Mouse (Mus musculus) liver, postnatal 0 days (tissue): ENCODE results near the gene Anxa11. TPM values are rescaled to one million over a fixed set of nuclear protein-coding genes. Genes with fewer than 3 reads are reported as not detected.

Experiments used
- ATAC-seq: fragments of 200-750 bp; cut with Nextera tagmentation; 2 replicates; pipeline ENCODE4 v1.8.0; 2017; ENCODE audit warnings: mild to moderate bottlenecking, moderate library complexity
- DNase-seq: peaks from one replicate; pipeline ENCODE4 v3.0.0-alpha.2; 2016
- H3K27ac ChIP-seq: fragments of 300-500 bp; sonication (generic); 2 replicates; pipeline ENCODE4 v1.5.1; 2014; ENCODE audit warnings: antibody characterized with exemption, moderate library complexity, mild to moderate bottlenecking, low read depth
- H3K27me3 ChIP-seq: fragments of 300-500 bp; sonication (generic); 2 replicates; pipeline ENCODE4 v1.6.1; 2014; ENCODE audit warnings: low read length, control low read depth, mixed read lengths; ENCODE audit not compliant: insufficient read depth
- H3K36me3 ChIP-seq: fragments of 300-500 bp; sonication (generic); replicated peaks from 2 replicates; pipeline ENCODE4 v1.6.1; 2014; ENCODE audit warnings: mild to moderate bottlenecking, control low read depth, low read length, moderate library complexity, mixed read lengths; ENCODE audit not compliant: insufficient read depth
- H3K4me1 ChIP-seq: fragments of 300-500 bp; sonication (generic); 2 replicates; pipeline ENCODE4 v1.6.1; 2014; ENCODE audit warnings: antibody characterized with exemption, mild to moderate bottlenecking, control low read depth; ENCODE audit not compliant: insufficient read depth
- H3K4me2 ChIP-seq: fragments of 300-500 bp; sonication (generic); 2 replicates; pipeline ENCODE4 v1.6.1; 2014; ENCODE audit warnings: low read depth, mild to moderate bottlenecking, low read length, moderate library complexity, mixed read lengths
- H3K4me3 ChIP-seq: fragments of 300-500 bp; sonication (generic); 2 replicates; pipeline ENCODE4 v1.5.1; 2014; ENCODE audit warnings: low read depth, low read length
- H3K9ac ChIP-seq: fragments of 300-500 bp; sonication (generic); replicated peaks from 2 replicates; pipeline ENCODE4 v1.6.1; 2014; ENCODE audit warnings: mild to moderate bottlenecking, moderate library complexity
- H3K9me3 ChIP-seq: fragments of 300-500 bp; sonication (generic); 2 replicates; pipeline ENCODE4 v1.6.1; 2016; ENCODE audit warnings: mild to moderate bottlenecking, control low read depth, low read length, mixed read lengths
- CTCF ChIP-seq: sonication (generic); IDR thresholded peaks from 2 replicates; pipeline ENCODE4 v1.5.1; 2016; ENCODE audit warnings: antibody characterized with exemption, low read depth
- EP300 ChIP-seq: IDR thresholded peaks from 2 replicates; pipeline ENCODE4 v1.6.1; 2016; ENCODE audit warnings: antibody characterized with exemption, low read depth, mild to moderate bottlenecking
- WGBS: fragments of 180-500 bp; shearing (Covaris S2); extraction: QIAGEN DNeasy Blood & Tissue Kit; methylation state at CpG from one replicate; pipeline ENCODE4 v1.1.7; 2014; ENCODE audit not compliant: insufficient replicate concordance; 5-methylcytosine and 5-hydroxymethylcytosine counted together
- polyA plus RNA-seq: library from polyadenylated mRNA; unstranded; fragments of >200 nt; fragmentation: Nextera tagmentation; extraction: Ambion mirVana; gene quantifications from 2 replicates; pipeline ENCODE4 v1.2.1, GENCODE M21; 2015

Gene Anxa11
- polyA plus RNA-seq, 1 experiment from 2014 or later = 13.1 TPM

DNA sequence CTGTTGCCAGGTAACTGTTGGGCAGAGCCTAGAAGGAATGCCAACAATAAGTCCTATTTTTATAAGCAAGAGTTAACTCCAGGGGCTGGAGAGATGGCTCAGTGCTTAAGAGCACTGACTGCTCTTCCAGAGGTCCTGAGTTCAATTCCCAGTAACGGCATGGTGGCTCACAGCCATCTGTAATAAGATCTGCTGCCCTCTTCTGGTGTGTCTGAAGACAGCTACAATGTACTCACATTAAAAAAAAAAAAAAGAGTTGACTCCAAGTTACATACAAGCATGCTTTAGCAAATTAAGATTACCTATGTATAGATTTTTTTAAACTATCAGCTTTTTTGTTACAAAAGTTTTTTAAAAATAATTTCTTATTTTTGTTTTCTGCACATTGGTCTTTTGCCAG is 19.4 kb upstream of the Anxa11 start:
- WGBS = 52% methylated on average over 1 of the region's 1 CpGs
- no peak overlapping the region for H3K9ac ChIP-seq
- no peaks in the 10 kb centered on the region for H3K9me3 ChIP-seq
- no peaks in the 10 kb centered on the region for H3K36me3 ChIP-seq
- ATAC-seq (no peak), DNase-seq (no peak)
- no peak overlapping the region for H3K27ac ChIP-seq
- H3K4me1 ChIP-seq = no peaks in the 10 kb centered on the region
- H3K4me2 ChIP-seq = no peak overlapping the region
- no peak overlapping the region for H3K4me3 ChIP-seq
- TF ChIP-seq EP300 (no peak), CTCF (no peak)
- no peaks in the 10 kb centered on the region; the same call in 1 of the 2 replicates for H3K27me3 ChIP-seq

GRCm38 (mm10) chr14:25824995-25825394 is 17.0 kb upstream of the Anxa11 start:
- no peak overlapping the region for H3K9ac ChIP-seq
- H3K27ac ChIP-seq = no peak overlapping the region
- H3K4me2 ChIP-seq = no peak overlapping the region
- DNase-seq (no peak), ATAC-seq (no peak)
- H3K4me3 ChIP-seq = no peak overlapping the region
- H3K36me3 ChIP-seq = no peaks in the 10 kb centered on the region
- H3K27me3 ChIP-seq = no peaks in the 10 kb centered on the region; the same call in 1 of the 2 replicates
- no peaks in the 10 kb centered on the region for H3K4me1 ChIP-seq
- TF ChIP-seq EP300 (no peak), CTCF (no peak)
- WGBS = 59% methylated on average over 5 of the region's 5 CpGs
- H3K9me3 ChIP-seq = no peaks in the 10 kb centered on the region

DNA sequence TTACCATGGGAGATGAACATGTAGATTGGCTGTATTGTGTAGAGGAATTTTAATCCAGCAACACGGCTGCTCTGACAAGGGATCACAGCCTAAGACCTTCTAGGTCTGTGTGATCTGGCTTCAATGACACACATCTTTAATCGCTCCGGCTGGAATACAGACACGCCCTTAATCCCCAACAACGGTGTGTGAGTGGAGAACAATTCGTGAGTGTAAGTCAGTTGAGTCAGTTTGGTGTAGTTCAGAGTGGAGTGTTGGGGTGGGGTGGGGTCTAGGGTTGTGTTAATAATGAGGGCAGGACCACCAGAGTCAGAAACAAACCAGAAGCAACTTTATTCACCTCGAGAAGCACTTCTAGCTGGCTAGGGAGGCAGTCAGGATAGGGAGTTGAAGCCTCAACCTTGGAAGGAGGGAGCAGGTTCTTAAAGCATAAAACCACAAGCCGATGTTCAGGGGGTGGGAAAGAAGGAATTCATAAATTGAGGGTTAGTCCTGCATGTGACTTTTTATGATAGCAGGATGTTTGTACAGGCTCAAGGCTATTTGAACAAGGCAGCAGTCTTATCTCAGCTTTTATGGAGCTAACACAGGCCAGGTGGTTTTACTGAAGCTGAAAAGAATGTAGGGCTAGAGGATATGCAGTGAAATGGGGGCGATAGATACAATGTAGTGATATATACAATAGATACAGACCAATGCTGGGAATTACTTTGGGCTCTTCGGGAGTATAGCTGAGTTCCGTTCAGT is 15.9 kb upstream of the Anxa11 start:
- no peak for DNase-seq
- TF ChIP-seq EP300 = no peak
- TF ChIP-seq CTCF = no peak
- Histone ChIP-seq H3K9me3 (no peaks in the 10 kb centered on the region), H3K4me2 (no peak overlapping the region), H3K9ac (no peak overlapping the region), H3K36me3 (no peaks in the 10 kb centered on the region), H3K27ac (no peak overlapping the region), H3K4me1 (no peaks in the 10 kb centered on the region), H3K4me3 (no peak overlapping the region), H3K27me3 (no peaks in the 10 kb centered on the region; the same call in 1 of the 2 replicates)
- no peak for ATAC-seq
- WGBS = 80% methylated on average over 11 of the region's 11 CpGs

- ATAC-seq = no peak
- 63% methylated on average over 2 of the region's 2 CpGs for WGBS
- no peak overlapping the region for H3K4me3 ChIP-seq
Observed at GRCm38 (mm10) chr14:25826866-25827265, 15.1 kb upstream of the Anxa11 start.

GRCm38 (mm10) chr14:25831332-25831731 is 10.6 kb upstream of the Anxa11 start:
- no peaks in the 10 kb centered on the region for H3K4me1 ChIP-seq

More at GRCm38 (mm10) chr14:25826866-25827265, 15.1 kb upstream of the Anxa11 start:
- no peaks in the 10 kb centered on the region for H3K36me3 ChIP-seq
- no peak overlapping the region for H3K9ac ChIP-seq
- no peaks in the 10 kb centered on the region for H3K9me3 ChIP-seq
- no peak overlapping the region for H3K27ac ChIP-seq
- no peaks in the 10 kb centered on the region; the same call in 1 of the 2 replicates for H3K27me3 ChIP-seq
- TF ChIP-seq EP300 (no peak), CTCF (no peak)
- no peak for DNase-seq
- H3K4me1 ChIP-seq = no peaks in the 10 kb centered on the region
- no peak overlapping the region for H3K4me2 ChIP-seq

DNA sequence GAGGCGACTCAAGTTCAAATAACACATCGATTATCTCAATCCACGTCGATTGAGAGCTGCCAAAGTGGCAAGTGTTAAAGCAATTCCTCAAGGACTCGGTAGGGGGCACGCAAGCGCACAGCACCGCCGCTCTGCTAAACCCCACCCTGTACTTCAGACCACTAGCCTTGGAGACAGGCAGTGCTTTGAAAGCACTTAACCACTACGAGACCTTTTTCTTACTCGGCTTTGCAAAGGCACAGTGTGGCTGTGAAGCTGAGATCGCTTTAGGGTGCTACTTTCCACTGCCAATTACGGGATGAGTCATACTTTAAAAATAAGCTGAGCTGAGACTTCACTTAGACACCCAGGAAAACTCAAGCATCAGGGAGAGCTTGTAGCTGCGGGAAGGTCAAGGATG is 9.7 kb upstream of the Anxa11 start:
- H3K9me3 ChIP-seq = no peaks in the 10 kb centered on the region
- WGBS = 8% methylated on average over 14 of the region's 14 CpGs
- TF ChIP-seq EP300 (no peak), CTCF (peak; percentile 88)
- H3K4me2 ChIP-seq = no peak overlapping the region
- no peak overlapping the region for H3K9ac ChIP-seq
- H3K4me1 ChIP-seq = no peaks in the 10 kb centered on the region
- DNase-seq (peak; percentile 70), ATAC-seq (no peak)
- H3K36me3 ChIP-seq = no peaks in the 10 kb centered on the region
- no peak overlapping the region for H3K4me3 ChIP-seq
- no peak overlapping the region for H3K27ac ChIP-seq
- H3K27me3 ChIP-seq = no peaks in the 10 kb centered on the region

More at GRCm38 (mm10) chr14:25831332-25831731, 10.6 kb upstream of the Anxa11 start:
- 53% methylated on average over 1 of the region's 1 CpGs for WGBS
- Histone ChIP-seq H3K36me3 (no peaks in the 10 kb centered on the region), H3K9ac (no peak overlapping the region), H3K27ac (no peak overlapping the region), H3K4me2 (no peak overlapping the region), H3K4me3 (no peak overlapping the region), H3K27me3 (no peaks in the 10 kb centered on the region), H3K9me3 (no peaks in the 10 kb centered on the region)
- ATAC-seq = no peak
- no peak for TF ChIP-seq EP300
- no peak for TF ChIP-seq CTCF
- no peak for DNase-seq
